Mouse (Mus musculus) spleen, adult 2 months (tissue): Measurements from ENCODE around the gene Tceanc2. TPM values are rescaled to one million over a fixed set of nuclear protein-coding genes. Genes with fewer than 3 reads are reported as not detected.

ENCODE experiments used
- DNase-seq, 2 experiments: peaks; one replicate each; pipeline versions ENCODE4 v3.0.0 to v3.0.0-alpha.2; 2012 to 2021; ENCODE audit warnings: low spot score in 2 of 2, low read depth in 1 of 2
- H3K27ac ChIP-seq: fragments of 200-500 bp; 2 replicates; pipeline ENCODE4 v1.5.1; 2012; ENCODE audit warnings: low read length, inconsistent platforms; ENCODE audit not compliant: insufficient read depth
- H3K27me3 ChIP-seq: fragments of 200-500 bp; 2 replicates; pipeline ENCODE4 v1.6.1; 2012; ENCODE audit warnings: mild to moderate bottlenecking, moderate library complexity, low read length, inconsistent platforms; ENCODE audit not compliant: control insufficient read depth, insufficient read depth
- H3K36me3 ChIP-seq: fragments of 200-500 bp; 2 replicates; pipeline ENCODE4 v1.6.1; 2012; ENCODE audit warnings: mild to moderate bottlenecking, low read length, inconsistent platforms; ENCODE audit not compliant: control insufficient read depth, insufficient read depth
- H3K4me1 ChIP-seq: fragments of 200-500 bp; 2 replicates; pipeline ENCODE4 v1.6.1; 2011; ENCODE audit warnings: inconsistent platforms; ENCODE audit not compliant: control insufficient read depth, insufficient read depth, insufficient read length
- H3K4me3 ChIP-seq: fragments of 200-500 bp; 2 replicates; pipeline ENCODE4 v1.5.1; 2011; ENCODE audit warnings: mild to moderate bottlenecking, inconsistent platforms; ENCODE audit not compliant: insufficient read depth, insufficient read length; ENCODE audit errors: extremely low read depth
- CTCF ChIP-seq: fragments of 200-500 bp; IDR thresholded peaks from 2 replicates; pipeline ENCODE4 v1.5.1; 2011; ENCODE audit warnings: mild to moderate bottlenecking, inconsistent platforms; ENCODE audit not compliant: insufficient read depth, insufficient read length, insufficient replicate concordance; ENCODE audit errors: extremely low read depth
- POLR2A ChIP-seq: fragments of 200-500 bp; IDR thresholded peaks from 2 replicates; pipeline ENCODE4 v1.6.1; 2011; ENCODE audit warnings: low read depth, low read length, inconsistent platforms
- WGBS: fragments of 180-500 bp; shearing (Covaris S2); methylation state at CpG from one replicate; pipeline ENCODE4 v1.1.7; 2018; 5-methylcytosine and 5-hydroxymethylcytosine counted together
- polyA plus RNA-seq: library from polyadenylated mRNA; depleted of rRNA; stranded (reverse); fragments of >200 nt; gene quantifications from 2 replicates; pipeline ENCODE4 v1.2.3, GENCODE M21; 2012

The Tceanc2 gene
- polyA plus RNA-seq, 1 experiment, result 7.0 TPM

- peaks cover 6% of the 10 kb centered on the region for H3K36me3 ChIP-seq
- TF ChIP-seq CTCF (no peak), POLR2A (no peak)
- no peaks in the 10 kb centered on the region for H3K4me1 ChIP-seq
- no peak for DNase-seq
- 93% methylated on average over 10 of the region's 10 CpGs for WGBS
- no peak overlapping the region for H3K4me3 ChIP-seq
- no peak overlapping the region for H3K27ac ChIP-seq
- no peaks in the 10 kb centered on the region for H3K27me3 ChIP-seq
Observed at GRCm38 (mm10) chr4:107163341-107163740, 15.6 kb downstream of the Tceanc2 start.

- Histone ChIP-seq H3K4me1 (no peaks in the 10 kb centered on the region), H3K27me3 (no peaks in the 10 kb centered on the region), H3K4me3 (no peak overlapping the region), H3K27ac (no peak overlapping the region), H3K36me3 (peaks cover 9% of the 10 kb centered on the region)
- TF ChIP-seq CTCF (no peak), POLR2A (no peak)
- DNase-seq, result no peak
- WGBS, result 94% methylated on average over 8 of the region's 8 CpGs
Observed at GRCm38 (mm10) chr4:107160181-107160580, 18.7 kb downstream of the Tceanc2 start.

GRCm38 (mm10) chr4:107159166-107159773 lies 19.6 kb downstream of the Tceanc2 start:
- no peaks in the 10 kb centered on the region for H3K4me1 ChIP-seq
- 89% methylated on average over 11 of the region's 11 CpGs for WGBS
- DNase-seq, result no peak
- peaks cover 9% of the 10 kb centered on the region for H3K36me3 ChIP-seq
- H3K27ac ChIP-seq, result no peak overlapping the region
- no peak for TF ChIP-seq CTCF
- no peak for TF ChIP-seq POLR2A
- H3K27me3 ChIP-seq, result no peaks in the 10 kb centered on the region
- no peak overlapping the region for H3K4me3 ChIP-seq

GRCm38 (mm10) chr4:107156983-107157401 lies 21.9 kb downstream of the Tceanc2 start:
- DNase-seq, result no peak
- H3K36me3 ChIP-seq, result peaks cover 15% of the 10 kb centered on the region
- no peak overlapping the region for H3K4me3 ChIP-seq
- H3K27ac ChIP-seq, result no peak overlapping the region
- H3K27me3 ChIP-seq, result no peaks in the 10 kb centered on the region
- whole genome bisulfite sequencing, result 96% methylated on average over 4 of the region's 4 CpGs
- TF ChIP-seq CTCF, result no peak
- no peaks in the 10 kb centered on the region for H3K4me1 ChIP-seq

GRCm38 (mm10) chr4:107152571-107152970 lies 26.3 kb downstream of the Tceanc2 start:
- Histone ChIP-seq H3K4me3 (no peak overlapping the region), H3K4me1 (no peaks in the 10 kb centered on the region), H3K36me3 (peaks cover 19% of the 10 kb centered on the region), H3K27ac (no peak overlapping the region), H3K27me3 (no peaks in the 10 kb centered on the region)
- TF ChIP-seq POLR2A (no peak), CTCF (no peak)
- no peak for DNase-seq
- WGBS, result 92% methylated on average over 8 of the region's 8 CpGs

- H3K27me3 ChIP-seq, result no peaks in the 10 kb centered on the region
- TF ChIP-seq POLR2A (no peak), CTCF (no peak)
- WGBS, result 91% methylated on average over 6 of the region's 6 CpGs
- no peak overlapping the region for H3K27ac ChIP-seq
- H3K4me3 ChIP-seq, result no peak overlapping the region
- no peak for DNase-seq
- no peaks in the 10 kb centered on the region for H3K4me1 ChIP-seq
- H3K36me3 ChIP-seq, result peaks cover 29% of the 10 kb centered on the region
Observed at GRCm38 (mm10) chr4:107150991-107151390, 27.9 kb downstream of the Tceanc2 start.

- H3K4me1 ChIP-seq, result no peaks in the 10 kb centered on the region
- H3K27ac ChIP-seq, result no peak overlapping the region
- no peak for TF ChIP-seq CTCF
- no peak for TF ChIP-seq POLR2A
- peaks cover 40% of the 10 kb centered on the region for H3K36me3 ChIP-seq
- H3K27me3 ChIP-seq, result no peaks in the 10 kb centered on the region
- WGBS, result 78% methylated on average over 8 of the region's 8 CpGs
- no peak overlapping the region for H3K4me3 ChIP-seq
- DNase-seq, result no peak
Observed at GRCm38 (mm10) chr4:107143511-107143910, 35.4 kb downstream of the Tceanc2 start.
